Mouse (Mus musculus) myocyte (in vitro differentiated cells): ENCODE data around the gene Map6d1. TPM values are rescaled to one million over a fixed set of nuclear protein-coding genes. Genes with fewer than 3 reads are reported as not detected.

ENCODE experiments used
- H3K27me3 ChIP-seq: one replicate; pipeline ENCODE4 v1.6.1; 2011; ENCODE audit not compliant: control insufficient read depth, insufficient read depth, insufficient read length
- H3K36me3 ChIP-seq: one replicate; pipeline ENCODE4 v1.6.1; 2011; ENCODE audit not compliant: control insufficient read depth, insufficient read depth
- H3K4me2 ChIP-seq: one replicate; pipeline ENCODE4 v1.6.1; 2011; ENCODE audit warnings: low read depth, control low read depth
- H3K4me3 ChIP-seq: one replicate; pipeline ENCODE4 v1.5.1; 2011; ENCODE audit warnings: mild to moderate bottlenecking, control low read depth, moderate library complexity
- H3K79me2 ChIP-seq: one replicate; pipeline ENCODE4 v1.6.1; 2011; ENCODE audit not compliant: control insufficient read depth, insufficient read depth
- H3ac ChIP-seq: one replicate; pipeline ENCODE4 v1.6.1; 2011; ENCODE audit not compliant: control insufficient read depth, insufficient read length
- CEBPB ChIP-seq: IDR thresholded peaks from 2 replicates; pipeline ENCODE4 v1.6.1; 2011; ENCODE audit warnings: mild to moderate bottlenecking, moderate library complexity; ENCODE audit not compliant: poor library complexity, insufficient read depth, severe bottlenecking
- E2F4 ChIP-seq: IDR thresholded peaks from one replicate; pipeline ENCODE4 v1.6.1; 2011; ENCODE audit warnings: mild to moderate bottlenecking, control low read depth, moderate library complexity; ENCODE audit not compliant: insufficient read depth
- MAX ChIP-seq: IDR thresholded peaks from one replicate; pipeline ENCODE4 v1.6.1; 2011; ENCODE audit warnings: low read depth, mild to moderate bottlenecking, control low read depth
- MYOD1 ChIP-seq, 3 experiments: IDR thresholded peaks; one replicate each; pipeline ENCODE4 v1.6.1; 2011; ENCODE audit warnings: control low read depth in 2 of 3, low read depth in 2 of 3, mild to moderate bottlenecking in 2 of 3, moderate library complexity in 1 of 3; ENCODE audit not compliant: insufficient read length in 2 of 3, control insufficient read depth in 1 of 3
- MYOG ChIP-seq, 3 experiments: IDR thresholded peaks; one replicate each; pipeline ENCODE4 v1.6.1; 2011; ENCODE audit warnings: control low read depth in 2 of 3, low read depth in 2 of 3, mild to moderate bottlenecking in 2 of 3; ENCODE audit not compliant: insufficient read length in 2 of 3, control insufficient read depth in 1 of 3, insufficient read depth in 1 of 3
- POLR2A ChIP-seq: IDR thresholded peaks from one replicate; pipeline ENCODE4 v1.6.1; 2011; ENCODE audit warnings: low read depth, mild to moderate bottlenecking, control low read depth, moderate library complexity; ENCODE audit not compliant: insufficient read length
- POLR2AphosphoS2 ChIP-seq: IDR thresholded peaks from one replicate; pipeline ENCODE4 v1.6.1; 2011; ENCODE audit warnings: low read depth, control low read depth; ENCODE audit not compliant: insufficient read length
- REST ChIP-seq: IDR thresholded peaks from one replicate; pipeline ENCODE4 v1.6.1; 2011; ENCODE audit warnings: mild to moderate bottlenecking, control low read depth, moderate library complexity; ENCODE audit not compliant: insufficient read depth, insufficient read length
- SRF ChIP-seq: IDR thresholded peaks from one replicate; pipeline ENCODE4 v1.6.1; 2011; ENCODE audit warnings: low read depth; ENCODE audit not compliant: control insufficient read depth, insufficient read length
- TCF12 ChIP-seq: IDR thresholded peaks from one replicate; pipeline ENCODE4 v1.6.1; 2011; ENCODE audit warnings: mild to moderate bottlenecking, control low read depth; ENCODE audit not compliant: poor library complexity, insufficient read depth, severe bottlenecking
- TCF3 ChIP-seq: IDR thresholded peaks from one replicate; pipeline ENCODE4 v1.6.1; 2011; ENCODE audit warnings: low read depth, control low read depth; ENCODE audit not compliant: insufficient read length
- USF1 ChIP-seq: IDR thresholded peaks from one replicate; pipeline ENCODE4 v1.6.1; 2011; ENCODE audit warnings: low read depth, mild to moderate bottlenecking, control low read depth, moderate library complexity
- polyA plus RNA-seq: library from polyadenylated mRNA; unstranded; fragments of >200 nt; fragmentation: generic; extraction: Trizol; gene quantifications from one replicate; pipeline ENCODE4 v1.2.1, GENCODE M21; 2012; ENCODE audit warnings: missing spikeins

The Map6d1 gene
- polyA plus RNA-seq, 1 experiment, result 0.28 TPM

GRCm38 (mm10) chr16:20237426-20237825 is 3.7 kb downstream of the Map6d1 start:
- H3K36me3 ChIP-seq, result no peaks in the 10 kb centered on the region
- H3K4me3 ChIP-seq, result no peak overlapping the region
- no peak for TF ChIP-seq MAX
- TF ChIP-seq SRF, result no peak
- H3K4me2 ChIP-seq, result no peak overlapping the region
- no peak overlapping the region for H3ac ChIP-seq
- H3K79me2 ChIP-seq, result no peaks in the 10 kb centered on the region
- H3K27me3 ChIP-seq, result peaks cover 9% of the 10 kb centered on the region

DNA sequence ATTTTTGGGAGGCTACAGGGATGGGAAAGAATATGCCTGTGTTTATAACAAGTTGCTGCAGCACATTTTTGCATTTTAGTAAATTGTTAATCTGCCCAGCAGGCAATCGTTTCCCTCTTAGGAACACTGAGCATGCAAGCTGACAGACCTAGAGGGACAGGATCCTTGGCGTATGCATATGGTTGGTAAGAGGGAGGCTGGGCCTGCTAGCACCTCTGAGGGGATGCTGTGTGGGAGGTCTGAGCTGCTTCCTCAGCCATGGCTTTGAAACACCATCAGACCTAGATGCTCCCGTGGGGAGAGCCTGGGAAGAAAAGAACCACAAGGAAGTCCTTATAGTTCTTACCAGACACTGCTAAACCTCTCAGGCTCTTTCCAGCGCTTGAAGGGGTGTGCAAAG is 6.8 kb downstream of the Map6d1 start:
- Histone ChIP-seq H3K4me2 (no peak overlapping the region), H3K4me3 (no peak overlapping the region), H3K36me3 (no peaks in the 10 kb centered on the region), H3K79me2 (no peaks in the 10 kb centered on the region), H3K27me3 (no peaks in the 10 kb centered on the region), H3ac (no peak overlapping the region)
- TF ChIP-seq TCF12, result no peak
- TF ChIP-seq USF1, result no peak
- TF ChIP-seq REST, result no peak
- TF ChIP-seq MYOD1 (IDR thresholded peaks at IDR 0.05; ENCODE audit: control insufficient read depth in 1 of 3, insufficient read length in 2 of 3, low read depth in 2 of 3), result no peak
- no peak for TF ChIP-seq TCF3
- no peak for TF ChIP-seq E2F4
- TF ChIP-seq POLR2AphosphoS2, result no peak
- no peak for TF ChIP-seq CEBPB
- TF ChIP-seq POLR2A, result no peak
- no peak for TF ChIP-seq SRF
- TF ChIP-seq MYOG (IDR thresholded peaks at IDR 0.05; ENCODE audit: control insufficient read depth in 1 of 3, insufficient read depth in 1 of 3, insufficient read length in 2 of 3, low read depth in 2 of 3), result no peak
- TF ChIP-seq MAX, result no peak

GRCm38 (mm10) chr16:20228167-20228566 is 13.0 kb downstream of the Map6d1 start:
- H3K27me3 ChIP-seq, result no peaks in the 10 kb centered on the region
- no peak overlapping the region for H3ac ChIP-seq
- H3K4me2 ChIP-seq, result no peak overlapping the region
- TF ChIP-seq CEBPB (no peak), POLR2A (no peak)
- H3K36me3 ChIP-seq, result peaks cover 9% of the 10 kb centered on the region
- no peaks in the 10 kb centered on the region for H3K79me2 ChIP-seq
- no peak overlapping the region for H3K4me3 ChIP-seq

- Histone ChIP-seq H3K4me2 (no peak overlapping the region), H3K4me3 (no peak overlapping the region), H3K27me3 (no peaks in the 10 kb centered on the region), H3K36me3 (peaks cover 13% of the 10 kb centered on the region), H3ac (no peak overlapping the region), H3K79me2 (no peaks in the 10 kb centered on the region)
- TF ChIP-seq E2F4 (no peak), USF1 (no peak), TCF3 (no peak), POLR2A (no peak), MYOG (IDR thresholded peaks at IDR 0.05; ENCODE audit: control insufficient read depth in 1 of 3, insufficient read depth in 1 of 3, insufficient read length in 2 of 3, low read depth in 2 of 3) (no peak), SRF (no peak), MYOD1 (IDR thresholded peaks at IDR 0.05; ENCODE audit: control insufficient read depth in 1 of 3, insufficient read length in 2 of 3, low read depth in 2 of 3) (no peak), CEBPB (no peak), TCF12 (no peak), REST (no peak), POLR2AphosphoS2 (no peak), MAX (no peak)
Observed at GRCm38 (mm10) chr16:20227504-20227903, 13.7 kb downstream of the Map6d1 start.

DNA sequence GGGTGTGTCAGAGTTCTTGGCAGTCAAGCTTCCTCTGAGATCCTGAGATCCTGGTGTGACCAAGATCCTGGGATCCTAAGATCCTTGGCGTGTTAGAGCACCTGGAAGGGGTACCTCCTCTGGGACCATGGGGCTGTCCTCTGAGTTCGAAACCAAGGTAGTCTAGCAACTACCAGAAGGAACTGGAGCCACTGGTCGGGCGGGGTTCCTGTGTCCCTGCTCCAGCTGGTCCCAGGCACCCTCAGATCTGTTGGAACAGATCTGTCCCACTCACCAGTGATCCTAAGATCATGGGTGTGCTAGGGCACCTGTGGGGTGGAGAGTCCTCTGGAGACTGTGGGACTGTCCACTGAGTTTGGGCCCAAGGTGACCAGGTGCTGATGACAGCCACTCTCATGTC is 14.5 kb downstream of the Map6d1 start:
- Histone ChIP-seq H3K79me2 (no peaks in the 10 kb centered on the region), H3K36me3 (peaks cover 16% of the 10 kb centered on the region), H3K4me3 (no peak overlapping the region), H3K4me2 (no peak overlapping the region), H3K27me3 (no peaks in the 10 kb centered on the region), H3ac (no peak overlapping the region)
- no peak for TF ChIP-seq POLR2A
- no peak for TF ChIP-seq MYOG (IDR thresholded peaks at IDR 0.05; ENCODE audit: control insufficient read depth in 1 of 3, insufficient read depth in 1 of 3, insufficient read length in 2 of 3, low read depth in 2 of 3)
- TF ChIP-seq TCF12, result no peak
- no peak for TF ChIP-seq REST
- TF ChIP-seq POLR2AphosphoS2, result no peak
- TF ChIP-seq E2F4, result no peak

- Histone ChIP-seq H3K27me3 (no peaks in the 10 kb centered on the region), H3K79me2 (no peaks in the 10 kb centered on the region), H3K4me2 (no peak overlapping the region), H3K4me3 (no peak overlapping the region), H3K36me3 (peaks cover 41% of the 10 kb centered on the region), H3ac (no peak overlapping the region)
- no peak for TF ChIP-seq REST
- TF ChIP-seq MAX, result no peak
- TF ChIP-seq POLR2AphosphoS2, result no peak
- TF ChIP-seq CEBPB, result no peak
- no peak for TF ChIP-seq MYOG (IDR thresholded peaks at IDR 0.05; ENCODE audit: control insufficient read depth in 1 of 3, insufficient read depth in 1 of 3, insufficient read length in 2 of 3, low read depth in 2 of 3)
- no peak for TF ChIP-seq POLR2A
- TF ChIP-seq SRF, result no peak
- no peak for TF ChIP-seq MYOD1 (IDR thresholded peaks at IDR 0.05; ENCODE audit: control insufficient read depth in 1 of 3, insufficient read length in 2 of 3, low read depth in 2 of 3)
- TF ChIP-seq USF1, result no peak
- TF ChIP-seq E2F4, result no peak
- TF ChIP-seq TCF3, result no peak
- no peak for TF ChIP-seq TCF12
Observed at GRCm38 (mm10) chr16:20222726-20223125, 18.4 kb downstream of the Map6d1 start.
